Comparison of ENCODE assay signal across 16 mouse cellular contexts in the genomic region with DNA sequence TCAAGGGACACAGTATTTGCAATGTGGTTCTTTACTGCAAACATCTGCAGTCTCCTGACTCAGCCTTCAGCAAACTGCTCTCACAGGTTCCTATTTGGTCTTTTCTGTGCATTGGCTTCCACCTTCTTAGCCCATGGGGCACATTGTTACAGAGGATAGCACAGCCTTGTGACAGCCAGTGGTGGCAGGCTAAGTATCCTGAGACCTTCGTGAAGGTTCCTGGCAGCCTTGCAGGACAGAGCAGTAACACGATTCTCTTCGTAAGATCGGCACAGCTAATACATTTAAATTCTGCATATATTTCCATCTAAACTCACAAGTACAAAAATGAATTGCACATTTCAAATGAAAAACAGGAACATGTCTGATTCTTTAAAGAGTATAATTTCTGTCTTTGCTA.
"Had no signal": no experiment of that assay in that cellular context is flagged by ENCODE, and none has a peak within 500 bp of the region (broad histone marks: within the 10 kb centered on the region; RNA-seq: fewer than 3 reads in every experiment).

No protein-coding gene starts in this region.

- DNase-seq: retina, postnatal 1 day; right cerebral cortex, adult 18-20 months; right cerebral cortex, postnatal 14 days; right cerebral cortex, postnatal 25 days; right cerebral cortex, postnatal 4 days; spleen, adult 18-20 months; thymus, adult 18-20 months; thymus, adult 2 months; thymus, postnatal 14 days; thymus, postnatal 25 days; thymus, postnatal 36 days; thymus, postnatal 4 days had no signal

- H3K4me3 ChIP-seq: neural tube, embryonic 13.5 days; neural tube, embryonic 15.5 days; stomach, embryonic 15.5 days had no signal

- H3K27ac ChIP-seq: neural tube, embryonic 13.5 days; neural tube, embryonic 15.5 days; stomach, embryonic 15.5 days; stomach, postnatal 0 days had no signal
